Mouse (Mus musculus) embryonic fibroblast, embryonic 13.5 days (primary cell): Measurements from ENCODE around the gene Marc1. TPM values are rescaled to one million over a fixed set of nuclear protein-coding genes. Genes with fewer than 3 reads are reported as not detected.

ENCODE experiments used
- H3K27ac ChIP-seq: 2 replicates; pipeline ENCODE4 v1.5.1; 2012; ENCODE audit warnings: low read length, control low read depth, inconsistent platforms; ENCODE audit not compliant: insufficient read depth
- H3K4me1 ChIP-seq: 2 replicates; pipeline ENCODE4 v1.6.1; 2011; ENCODE audit warnings: low read length; ENCODE audit not compliant: control insufficient read depth, insufficient read depth
- H3K4me3 ChIP-seq: 2 replicates; pipeline ENCODE4 v1.5.1; 2011; ENCODE audit warnings: mild to moderate bottlenecking, control low read depth, low read length; ENCODE audit not compliant: insufficient read depth
- CTCF ChIP-seq: IDR thresholded peaks from 2 replicates; pipeline ENCODE4 v1.5.1; 2011; ENCODE audit warnings: mild to moderate bottlenecking, control low read depth, low read length, moderate library complexity, borderline replicate concordance; ENCODE audit not compliant: insufficient read depth
- POLR2A ChIP-seq: IDR thresholded peaks from 2 replicates; pipeline ENCODE4 v1.6.1; 2011; ENCODE audit warnings: low read depth, mild to moderate bottlenecking, control low read depth, low read length, moderate library complexity
- polyA plus RNA-seq: library from polyadenylated mRNA; stranded (reverse); fragments of >200 nt; gene quantifications from 2 replicates; pipeline ENCODE4 v1.2.4, GENCODE M21; 2011; ENCODE audit warnings: low read depth; ENCODE audit not compliant: missing spikeins, insufficient read length

Gene Marc1
- polyA plus RNA-seq, result not detected in 2 replicates

DNA sequence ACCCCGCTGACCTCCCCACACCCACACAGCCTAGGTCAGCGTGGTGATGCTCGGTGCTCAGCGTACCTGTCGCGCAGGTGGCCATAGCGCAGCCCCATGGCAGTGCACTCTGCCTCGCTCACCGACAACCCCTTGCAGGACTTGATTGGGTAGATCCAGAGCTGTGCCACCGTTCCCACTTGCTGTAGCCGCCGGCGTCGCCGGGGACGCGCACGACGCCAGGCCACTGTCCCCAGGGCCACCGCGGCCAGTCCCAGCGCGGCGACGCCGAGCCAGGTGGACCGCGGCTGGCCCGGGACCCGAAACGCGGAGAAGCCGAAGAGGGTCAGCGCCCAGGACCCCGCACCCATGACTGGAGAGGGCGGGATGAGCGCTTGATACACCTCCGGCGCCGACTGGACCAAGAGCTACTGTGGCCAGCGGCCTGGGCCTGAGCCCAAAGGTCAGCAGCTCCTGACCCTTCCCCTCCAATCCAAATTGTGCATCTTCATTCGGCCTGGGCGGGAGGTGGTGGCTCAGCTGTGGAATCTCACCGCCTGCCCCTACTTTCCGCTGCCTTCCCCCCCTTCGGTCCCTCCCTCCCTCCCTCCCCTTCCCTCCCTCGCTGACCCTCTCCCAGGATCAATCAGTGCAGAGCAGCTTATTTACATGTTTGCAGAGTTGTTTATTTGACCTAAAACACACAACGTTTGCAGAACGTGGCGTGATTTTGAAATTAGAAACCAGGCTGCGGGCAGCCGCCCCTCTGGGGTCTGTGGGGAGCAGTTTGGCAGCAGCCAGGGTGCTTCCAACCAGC lies at the start of gene Marc1:
TSS of gene Marc1 (minus strand) at position 534 of the 796 bp plus-strand sequence.
- Histone ChIP-seq H3K27ac (no peak within 1 kb of the TSS), H3K4me1 (no peaks in the 10 kb centered on the region), H3K4me3 (no peak within 1 kb of the TSS)
- no peak for TF ChIP-seq CTCF
- no peak for TF ChIP-seq POLR2A

DNA sequence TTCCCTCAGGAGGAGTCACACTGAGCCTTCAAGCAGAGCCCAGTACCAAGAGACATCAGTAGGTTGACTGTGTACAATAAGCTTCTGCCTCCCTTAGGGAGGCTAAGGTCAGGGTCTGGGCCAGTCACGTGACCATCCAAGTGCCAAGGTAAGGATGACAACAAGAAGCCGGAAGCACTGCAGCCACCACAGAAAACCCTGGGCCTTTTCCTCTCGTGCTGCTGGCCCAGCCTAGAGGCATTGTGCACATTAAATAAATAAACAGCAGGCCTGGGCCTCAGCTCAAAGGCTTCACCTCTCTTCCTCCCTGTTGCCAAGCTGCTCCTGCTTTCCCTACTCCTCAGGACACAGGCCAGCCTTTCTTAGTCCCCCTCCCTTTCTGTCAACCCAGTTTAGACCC lies 49.2 kb upstream of the Marc1 start:
- Histone ChIP-seq H3K4me3 (no peak overlapping the region), H3K4me1 (peaks cover 4% of the 10 kb centered on the region; the same call in 1 of the 2 replicates), H3K27ac (no peak overlapping the region)
- TF ChIP-seq CTCF, result no peak
- no peak for TF ChIP-seq POLR2A

DNA sequence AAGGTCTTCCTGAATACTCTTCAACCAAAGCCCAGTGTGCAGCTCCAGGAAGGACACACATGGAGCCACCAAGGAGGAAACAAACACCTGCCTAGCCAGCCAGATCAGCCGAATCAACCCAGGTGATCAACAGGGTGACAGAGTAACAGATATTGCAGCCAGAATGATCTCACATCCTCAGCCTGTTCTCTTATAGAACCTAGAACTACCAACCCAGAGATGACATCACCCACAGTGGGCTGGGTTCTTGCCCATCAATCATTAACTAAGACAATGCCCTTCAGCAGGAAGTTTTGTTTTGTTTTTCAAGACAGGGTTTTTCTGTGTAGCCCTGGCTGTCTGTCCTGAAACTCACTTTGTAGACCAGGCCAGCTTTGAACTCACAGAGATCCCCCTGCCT lies 47.1 kb upstream of the Marc1 start:
- no peak for TF ChIP-seq POLR2A
- no peak for TF ChIP-seq CTCF
- Histone ChIP-seq H3K4me3 (no peak overlapping the region), H3K4me1 (peaks cover 4% of the 10 kb centered on the region), H3K27ac (no peak overlapping the region)

DNA sequence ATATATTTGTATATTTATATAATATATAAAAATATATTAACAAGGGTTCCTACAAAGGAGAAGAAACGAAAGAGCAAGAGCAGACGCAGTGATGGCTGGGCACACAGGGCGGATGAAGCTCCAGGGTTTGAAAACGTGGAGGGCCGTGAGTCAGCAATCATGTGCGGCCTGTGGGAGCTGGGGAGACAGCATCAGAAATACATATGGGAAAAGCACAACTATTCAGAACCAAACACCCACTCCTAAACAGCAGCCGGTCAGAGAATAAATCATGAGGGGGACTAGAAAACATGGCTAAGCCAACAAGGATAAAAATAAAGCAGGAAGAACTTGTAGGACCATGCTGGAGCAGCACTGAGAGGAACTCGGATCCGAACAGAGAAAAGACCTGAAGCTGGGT lies 46.1 kb upstream of the Marc1 start:
- no peak overlapping the region for H3K27ac ChIP-seq
- H3K4me3 ChIP-seq, result no peak overlapping the region
- TF ChIP-seq POLR2A, result no peak
- H3K4me1 ChIP-seq, result peaks cover 4% of the 10 kb centered on the region

DNA sequence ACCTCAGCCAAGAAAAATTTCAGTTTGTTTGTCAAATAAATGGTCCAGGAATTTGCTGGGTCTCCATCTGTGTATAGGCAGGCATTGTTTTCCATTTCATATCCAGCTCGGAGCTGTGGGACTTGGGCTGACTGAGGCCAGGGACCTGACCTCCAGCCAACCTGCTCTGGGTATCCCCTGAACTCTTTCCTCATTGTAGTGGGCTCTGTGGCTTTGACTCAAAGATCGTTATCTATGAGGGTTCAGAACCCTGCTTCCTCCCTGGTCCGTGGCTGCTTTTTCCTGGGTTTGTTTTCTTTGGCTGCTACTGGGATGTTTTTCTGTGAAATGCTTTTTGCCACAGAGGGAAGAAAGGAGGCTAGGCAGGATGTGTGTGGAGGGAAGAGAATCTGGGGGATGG lies 42.8 kb upstream of the Marc1 start:
- H3K4me3 ChIP-seq, result no peak overlapping the region
- TF ChIP-seq POLR2A (no peak), CTCF (no peak)

DNA sequence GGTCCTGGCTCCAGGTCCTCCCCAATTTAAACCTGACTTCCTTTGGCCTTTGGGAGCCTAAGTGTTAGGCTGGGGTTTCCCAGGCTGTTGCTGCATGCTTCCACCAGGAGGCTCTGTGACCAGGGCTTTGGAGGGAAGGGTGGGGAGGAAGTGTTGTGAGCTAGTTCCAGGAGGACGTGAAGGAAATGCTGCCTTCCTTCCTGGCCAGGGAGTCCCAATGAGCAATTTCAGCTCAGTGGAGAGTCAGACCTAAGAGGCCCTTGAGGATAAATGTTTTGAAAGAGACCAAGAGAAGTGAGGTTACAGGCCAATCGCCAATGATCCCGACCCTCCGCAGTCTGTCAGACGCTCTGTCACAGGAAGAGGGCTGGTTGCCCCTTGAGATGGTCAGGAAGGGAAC lies 42.2 kb upstream of the Marc1 start:
- Histone ChIP-seq H3K4me1 (no peaks in the 10 kb centered on the region; the same call in 1 of the 2 replicates), H3K4me3 (no peak overlapping the region), H3K27ac (no peak overlapping the region)
- TF ChIP-seq POLR2A (no peak), CTCF (peak; percentile 60; the same call in 1 of the 2 replicates)

More for the DNA sequence above, 42.8 kb upstream of the Marc1 start:
- no peaks in the 10 kb centered on the region; the same call in 1 of the 2 replicates for H3K4me1 ChIP-seq
- H3K27ac ChIP-seq, result no peak overlapping the region

DNA sequence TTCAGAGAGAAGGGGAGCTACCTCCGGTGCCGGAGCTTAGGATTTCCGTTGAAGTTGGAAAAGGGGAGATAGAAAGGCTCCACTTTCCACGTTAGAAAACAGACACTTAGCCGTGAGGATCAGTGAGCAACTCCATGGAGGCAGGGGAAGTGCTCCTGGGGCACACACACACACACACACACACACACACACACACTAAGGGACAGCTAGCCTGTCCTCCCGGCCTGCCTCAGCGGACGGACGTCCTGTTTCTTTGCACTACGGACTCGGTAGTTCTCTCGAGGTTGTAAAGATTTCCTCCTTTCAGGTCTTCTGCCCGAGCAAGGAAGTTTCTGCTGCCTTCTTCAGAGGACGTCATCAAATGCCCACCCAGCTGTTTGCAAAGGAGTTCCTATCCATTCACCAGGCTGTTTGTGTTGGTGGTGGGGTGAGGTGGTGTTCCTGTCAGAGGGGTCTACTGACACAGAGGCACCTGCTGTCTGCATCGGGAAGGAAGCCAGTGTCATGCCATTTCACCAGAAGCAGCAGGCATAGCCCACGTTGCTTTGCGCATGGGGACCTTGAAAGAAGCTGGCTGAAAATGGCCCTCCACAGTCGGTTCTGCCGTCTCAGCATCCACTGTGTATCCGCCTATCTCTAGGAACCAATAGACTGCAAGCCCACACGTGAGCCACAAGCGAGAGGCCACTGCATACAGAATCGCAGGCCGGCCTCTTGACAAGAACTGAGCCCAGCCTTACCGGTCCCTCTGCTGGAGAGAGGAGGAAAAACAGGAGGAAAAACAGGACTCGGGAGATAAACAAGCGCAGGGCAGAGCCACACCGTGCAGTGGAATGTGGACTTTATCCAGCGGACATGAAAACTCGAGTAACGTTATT lies 40.9 kb upstream of the Marc1 start:
- TF ChIP-seq CTCF (peak; percentile 25; the same call in 1 of the 2 replicates), POLR2A (no peak)
- Histone ChIP-seq H3K27ac (no peak overlapping the region), H3K4me1 (no peaks in the 10 kb centered on the region; the same call in 1 of the 2 replicates), H3K4me3 (no peak overlapping the region)

DNA sequence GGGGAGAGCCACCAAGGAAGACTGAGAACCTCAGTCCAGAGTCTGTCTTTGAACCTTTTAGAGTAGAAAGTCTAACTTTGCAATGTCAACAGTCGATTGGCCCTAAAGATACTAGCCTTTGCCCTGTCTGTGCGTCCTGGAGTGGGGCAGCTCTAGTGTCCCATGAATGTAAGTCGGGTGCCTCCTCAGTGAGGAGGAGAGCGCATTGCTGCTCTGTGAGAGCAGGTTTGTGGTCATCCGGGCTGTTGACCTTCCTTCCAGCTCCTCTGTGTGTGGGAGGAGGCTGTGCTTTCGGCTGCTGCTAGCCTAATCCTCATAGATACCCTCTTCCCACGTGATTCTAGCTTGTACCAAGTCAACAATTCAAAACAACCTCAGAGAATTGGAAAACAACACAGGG lies 40.1 kb upstream of the Marc1 start:
- TF ChIP-seq POLR2A, result no peak
- no peak for TF ChIP-seq CTCF
- H3K4me1 ChIP-seq, result no peaks in the 10 kb centered on the region; the same call in 1 of the 2 replicates
- H3K4me3 ChIP-seq, result no peak overlapping the region
- H3K27ac ChIP-seq, result no peak overlapping the region

DNA sequence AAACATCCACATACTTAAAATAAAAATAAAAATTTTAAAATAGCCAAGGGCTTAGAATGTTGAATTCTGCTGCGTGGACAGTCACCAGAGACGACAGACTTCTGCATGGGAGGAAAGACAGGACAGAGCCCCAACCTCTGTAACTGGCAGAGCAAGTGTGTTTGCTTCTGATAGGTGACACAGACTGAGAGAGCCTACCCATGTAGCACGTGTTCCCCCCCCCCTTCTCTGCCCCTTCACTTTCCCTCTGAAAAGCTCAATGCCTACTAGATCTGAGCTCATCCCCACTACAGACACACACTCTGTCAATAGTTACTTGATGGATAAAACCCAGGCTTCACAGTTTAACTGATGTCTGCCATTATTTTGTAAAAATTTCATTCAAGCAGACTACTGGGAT lies 35.9 kb upstream of the Marc1 start:
- TF ChIP-seq POLR2A (no peak), CTCF (no peak)
- Histone ChIP-seq H3K4me3 (no peak overlapping the region), H3K27ac (no peak overlapping the region), H3K4me1 (peaks cover 5% of the 10 kb centered on the region; the same call in 1 of the 2 replicates)
